Mouse (Mus musculus): ENCODE measurements around the gene Hoxb9.

GRCm38 (mm10) chr11:96293302-96293921 lies 22.2 kb downstream of the Hoxb9 start:
- TF ChIP-seq POLR2A (IDR thresholded peaks at IDR 0.05; ENCODE audit: extremely low read depth, insufficient read depth, low read length) (no peak), CTCF (IDR thresholded peaks at IDR 0.05; ENCODE audit: extremely low read depth, insufficient read depth, low read length) (no peak)

Measured in cortical plate, adult 2 months (tissue).